Mouse (Mus musculus): ENCODE measurements around the gene Dpep3. TPM values are rescaled to one million over a fixed set of nuclear protein-coding genes. Genes with fewer than 3 reads are reported as not detected.

Dpep3 gene
- total RNA-seq, 2 experiments from 2014 or later: not detected

DNA sequence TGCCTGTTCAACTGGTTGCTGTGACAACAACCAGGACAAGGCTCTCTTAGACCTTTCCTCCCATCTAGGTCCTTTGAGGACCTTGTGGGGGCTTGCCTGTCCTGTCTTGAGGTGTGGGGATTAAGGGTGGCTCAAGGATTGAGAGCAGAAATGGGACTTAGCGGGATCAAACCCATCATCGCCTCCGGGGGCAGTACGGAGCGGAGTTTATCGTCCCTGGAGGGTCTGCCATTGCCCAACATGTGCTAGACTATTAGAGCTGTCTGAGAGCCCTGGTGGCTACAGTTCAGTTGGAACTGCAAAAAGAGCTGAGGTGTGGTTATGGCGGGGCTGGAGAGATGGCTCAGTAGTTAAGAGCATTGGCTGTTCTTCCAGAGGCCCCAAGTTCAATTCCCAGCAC lies 3.9 kb downstream of the Dpep3 start:
- DNase-seq: no peak

DNA sequence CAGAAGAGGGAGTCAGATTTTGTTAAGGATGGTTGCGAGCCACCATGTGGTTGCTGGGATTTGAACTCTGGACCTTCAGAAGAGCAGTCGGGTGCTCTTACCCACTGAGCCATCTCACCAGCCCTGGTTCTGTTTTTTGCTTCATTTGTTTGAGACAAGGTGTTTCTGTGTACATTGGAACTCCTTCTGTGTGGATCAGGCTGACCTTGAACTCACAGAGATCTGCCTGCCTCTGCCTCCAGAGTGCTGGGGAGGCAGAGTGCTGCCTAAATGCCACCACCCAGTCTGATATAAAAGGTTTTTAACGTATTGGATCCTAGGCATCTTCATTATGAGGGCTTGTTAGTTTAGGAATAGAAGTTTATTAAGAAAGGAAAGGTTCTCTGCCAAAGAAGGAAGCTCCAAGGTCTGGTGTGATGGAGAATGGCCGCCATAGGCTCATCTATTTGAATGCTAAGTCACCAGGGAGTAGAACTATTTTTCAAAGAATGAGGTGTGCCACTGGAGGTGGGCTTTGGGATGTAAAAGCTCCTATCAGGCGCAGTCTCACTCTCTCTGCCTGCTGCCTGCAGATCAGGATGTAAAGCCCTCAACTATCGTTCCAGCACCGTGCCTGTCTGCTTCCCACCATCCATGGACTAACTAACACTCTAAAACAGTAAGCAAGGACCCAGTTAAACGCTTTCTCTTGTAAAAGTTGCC lies 8.1 kb downstream of the Dpep3 start:
- DNase-seq: no peak

DNA sequence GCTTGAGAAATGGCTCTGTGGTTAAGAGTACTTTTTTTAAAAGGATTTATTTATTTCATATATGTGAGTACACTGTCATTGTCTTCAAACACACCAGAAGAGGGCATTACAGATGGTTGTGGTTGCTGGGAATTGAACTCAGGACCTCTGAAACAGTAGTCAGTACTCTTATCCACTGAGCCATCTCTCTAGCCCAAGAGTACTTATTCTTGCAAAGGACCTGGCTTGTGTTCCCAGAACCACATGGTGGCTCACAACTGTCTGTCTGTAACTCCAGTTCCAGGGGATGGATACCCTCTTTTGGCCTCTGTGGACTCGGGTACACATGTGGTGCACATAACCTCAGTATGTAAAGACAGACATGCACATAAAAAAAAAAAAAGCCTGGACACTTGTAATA lies 9.9 kb downstream of the Dpep3 start:
- DNase-seq: no peak

DNA sequence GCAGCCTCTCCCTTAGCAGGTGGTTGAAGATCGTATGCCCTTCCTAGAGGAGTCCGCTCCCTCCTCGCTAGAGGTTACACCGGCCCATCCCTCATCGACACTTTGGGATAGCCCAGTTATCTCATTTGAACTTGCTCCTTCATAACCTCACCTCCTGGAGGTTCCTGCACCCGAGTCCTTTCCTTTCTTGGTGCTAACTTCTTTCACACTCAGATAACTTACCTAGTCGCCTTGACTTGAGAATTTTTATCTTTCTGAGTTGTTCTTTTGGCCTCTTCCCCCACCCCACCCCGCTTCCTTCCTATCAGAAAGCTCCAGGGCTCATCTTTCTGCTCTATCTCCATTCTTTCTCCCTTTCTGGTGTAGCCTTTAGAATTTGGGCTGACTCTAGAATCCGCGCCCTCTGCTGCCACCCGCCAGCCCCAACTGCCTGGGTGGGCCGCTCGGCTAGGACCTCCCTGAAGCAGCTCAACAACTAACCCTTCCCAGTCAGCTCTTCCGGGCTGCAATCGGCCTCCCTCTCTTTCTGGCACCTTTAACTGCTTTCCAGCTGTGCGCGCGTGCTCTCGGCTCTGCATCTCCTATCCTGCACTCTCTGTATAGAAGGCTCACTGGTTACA lies 12.4 kb downstream of the Dpep3 start:
- DNase-seq: peak in 1 of 2 experiments; percentile 29

DNA sequence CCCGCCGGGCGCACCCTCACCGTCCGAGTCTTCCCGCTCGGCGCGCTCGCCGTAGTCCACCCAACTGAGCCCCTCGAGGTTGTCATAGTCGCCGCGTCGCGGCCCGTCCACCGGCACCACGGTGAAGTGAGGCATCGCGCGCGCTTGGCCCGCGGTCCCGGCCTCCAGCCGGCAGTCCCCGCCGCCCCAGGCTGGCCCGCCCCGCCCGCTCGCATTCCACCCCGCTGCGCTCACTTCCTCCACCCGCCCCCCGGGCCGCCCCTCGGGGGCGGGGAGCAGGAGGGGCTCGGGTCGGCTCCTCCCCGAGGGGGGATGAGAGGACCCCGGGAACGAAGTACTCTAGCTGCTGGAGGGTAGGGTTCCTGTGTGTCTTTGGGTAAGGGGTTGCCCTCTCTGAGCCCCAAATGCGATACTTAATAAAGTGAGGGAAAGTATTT lies 13.3 kb downstream of the Dpep3 start, which contains the start of gene Slc12a4:
Slc12a4 (minus strand) TSS at position 193 of the 437 bp plus-strand sequence.
- DNase-seq: peak; percentile 88 to 93

- peak; percentile 74 to 79 for DNase-seq
Measured at GRCm38 (mm10) chr8:105965266-105965904, 13.8 kb downstream of the Dpep3 start.

GRCm38 (mm10) chr8:105964506-105965265 lies 14.5 kb downstream of the Dpep3 start:
- no peak for DNase-seq

DNA sequence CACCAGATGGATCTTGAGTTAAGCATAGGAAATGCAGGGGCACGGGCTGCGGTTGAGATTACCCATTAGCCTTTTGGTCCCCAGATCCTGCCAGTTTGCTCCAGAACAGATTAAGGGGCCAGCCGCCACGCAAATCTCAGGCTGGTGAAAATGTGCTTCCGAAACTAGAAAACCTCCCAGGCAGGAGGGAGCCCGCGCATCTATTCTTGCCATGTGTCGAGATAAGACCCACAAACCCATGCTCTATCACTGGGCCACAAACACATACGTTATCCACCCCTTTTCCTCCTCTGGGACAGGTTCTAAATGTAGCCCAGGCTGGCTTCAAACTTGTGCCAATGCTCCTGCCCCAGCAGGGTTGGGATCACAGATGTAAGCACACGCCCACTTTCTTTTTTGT lies 17.7 kb downstream of the Dpep3 start:
- DNase-seq: no peak

DNA sequence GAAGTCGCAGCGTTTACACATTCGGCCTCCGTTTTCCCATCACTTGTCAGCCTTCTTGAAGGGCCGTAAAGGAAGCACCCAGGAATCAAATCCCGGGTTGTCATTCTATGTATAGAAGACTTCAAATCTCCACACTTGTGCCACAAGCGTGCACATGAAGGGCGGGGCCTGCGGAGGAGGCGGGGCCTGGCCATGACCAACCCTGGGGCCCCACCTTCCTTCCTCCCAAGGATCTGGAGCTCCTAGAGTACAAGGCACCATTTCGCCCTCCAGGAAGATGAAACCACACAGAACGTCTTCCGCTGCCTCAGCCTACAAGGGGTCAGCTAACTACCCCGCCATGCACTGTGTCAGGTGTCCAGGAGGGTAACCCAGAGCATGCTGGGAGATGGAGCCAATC lies 18.1 kb downstream of the Dpep3 start:
- DNase-seq: no peak

- peak in 1 of 2 experiments; percentile 42 for DNase-seq
Measured at GRCm38 (mm10) chr8:105959350-105959749, 19.9 kb downstream of the Dpep3 start.

- DNase-seq: peak; percentile 57 to 70
Measured at GRCm38 (mm10) chr8:105957813-105958212, 21.4 kb downstream of the Dpep3 start.

DNA sequence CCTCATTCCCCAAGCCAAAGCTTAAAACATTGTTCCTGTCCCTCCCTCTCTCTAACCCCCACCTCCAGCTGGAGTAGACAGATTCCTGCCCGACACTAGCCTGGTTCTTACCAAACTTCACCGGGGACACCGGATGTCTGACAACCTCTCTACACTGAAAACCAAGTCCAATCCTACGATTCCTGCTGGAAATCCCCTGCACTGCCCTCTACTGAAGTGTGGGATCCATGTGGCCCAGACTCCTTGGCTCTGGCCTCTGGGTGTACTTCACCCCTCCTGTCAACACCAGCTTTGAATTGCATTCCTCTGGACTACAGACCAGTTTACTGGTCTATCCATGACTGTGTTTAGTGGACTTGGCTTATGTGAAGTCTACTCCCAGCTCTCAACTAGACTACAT lies 22.7 kb downstream of the Dpep3 start:
- no peak for DNase-seq

DNA sequence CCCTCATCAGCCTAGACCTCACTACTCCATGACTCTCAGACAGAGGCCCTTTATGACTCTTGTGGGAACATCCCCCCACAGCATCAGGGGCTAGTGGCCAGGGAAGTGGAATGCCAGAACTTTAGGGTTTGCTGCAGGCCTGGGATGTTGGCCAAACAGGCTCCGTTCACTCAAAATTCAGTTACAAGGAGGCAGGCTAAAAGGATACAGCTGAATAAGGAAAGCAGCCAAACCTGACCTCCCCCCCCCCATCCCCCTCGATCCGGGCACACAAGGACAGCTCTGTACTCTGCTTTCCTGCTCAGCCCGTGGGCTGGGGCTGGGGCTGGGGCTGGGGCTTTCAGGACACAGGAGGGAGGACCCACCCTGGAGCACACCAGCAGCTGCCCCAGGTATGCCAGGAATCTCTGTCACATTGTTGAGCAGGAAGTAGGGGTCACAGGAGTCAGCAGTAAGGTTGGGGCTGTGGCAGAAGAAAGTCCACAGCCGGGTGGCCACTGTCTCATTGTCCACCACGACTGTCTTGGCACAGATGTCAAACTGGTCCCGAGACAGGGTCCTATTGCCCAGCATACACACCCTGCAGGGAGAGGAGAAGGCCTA lies 28.1 kb downstream of the Dpep3 start:
- no peak for DNase-seq

DNA sequence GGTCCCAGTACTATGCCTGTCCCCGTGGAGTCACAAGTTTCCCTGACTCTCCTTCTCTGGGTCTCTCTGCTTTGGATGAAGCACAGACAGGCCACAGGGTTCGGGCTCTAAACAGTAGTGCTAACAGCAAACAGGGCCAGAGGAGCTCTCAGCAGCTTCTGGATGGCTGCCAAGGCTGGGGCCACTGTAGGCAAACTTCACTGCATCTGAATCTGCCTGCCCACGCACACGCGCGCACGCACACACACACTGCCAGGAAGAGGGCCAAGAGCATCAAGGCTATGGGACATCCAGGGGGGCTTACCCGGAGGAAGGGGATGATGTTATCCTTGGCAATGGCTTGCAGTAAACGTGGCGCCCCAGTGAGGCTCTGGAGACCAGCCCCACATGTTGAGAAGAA lies 29.9 kb downstream of the Dpep3 start:
- DNase-seq: peak; percentile 57 to 73

DNA sequence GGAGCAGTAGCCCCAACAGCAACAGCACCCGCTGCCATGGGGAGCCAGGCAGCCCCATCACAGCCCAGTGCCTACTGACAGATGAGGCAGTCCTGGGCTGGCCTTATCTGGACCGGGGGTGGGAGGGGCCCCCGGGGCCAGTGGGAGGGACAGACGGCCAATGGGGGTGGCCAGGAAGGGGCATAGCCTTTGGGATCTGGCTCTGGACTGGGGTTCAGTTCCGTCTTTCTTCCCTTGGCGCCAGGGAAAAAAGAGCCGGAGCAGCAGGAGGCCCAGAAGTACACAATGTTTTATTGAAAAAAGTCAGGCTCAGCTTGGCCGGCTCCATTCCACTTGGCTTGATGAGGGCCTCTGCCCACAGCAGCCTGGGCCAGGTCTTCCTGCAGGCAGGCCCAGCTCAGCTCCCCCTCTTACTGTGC lies 35.9 kb downstream of the Dpep3 start, which contains the start of gene Lcat:
Lcat (minus strand) TSS at position 62 of the 419 bp plus-strand sequence.
- DNase-seq: peak in 1 of 2 experiments; percentile 36

DNA sequence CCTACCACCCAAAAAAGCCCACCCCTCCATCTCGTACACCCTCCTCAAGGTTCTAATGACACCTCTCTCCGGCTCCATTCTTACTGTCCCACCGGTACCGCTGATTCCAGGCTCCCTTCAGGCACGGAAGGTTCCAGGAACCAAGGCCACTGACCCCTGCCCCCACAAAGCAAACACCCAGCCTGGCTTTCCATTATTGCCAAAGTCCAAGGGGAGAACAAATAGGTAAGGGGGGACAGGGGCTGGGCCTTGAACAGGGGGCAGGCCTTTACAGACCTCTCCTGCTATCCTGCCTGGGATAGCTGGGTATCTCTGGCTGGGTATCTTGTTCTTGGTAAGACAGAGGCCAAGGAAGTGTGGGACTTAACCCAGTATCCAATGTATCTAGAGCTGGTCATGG lies 36.7 kb downstream of the Dpep3 start:
- DNase-seq: no peak

DNA sequence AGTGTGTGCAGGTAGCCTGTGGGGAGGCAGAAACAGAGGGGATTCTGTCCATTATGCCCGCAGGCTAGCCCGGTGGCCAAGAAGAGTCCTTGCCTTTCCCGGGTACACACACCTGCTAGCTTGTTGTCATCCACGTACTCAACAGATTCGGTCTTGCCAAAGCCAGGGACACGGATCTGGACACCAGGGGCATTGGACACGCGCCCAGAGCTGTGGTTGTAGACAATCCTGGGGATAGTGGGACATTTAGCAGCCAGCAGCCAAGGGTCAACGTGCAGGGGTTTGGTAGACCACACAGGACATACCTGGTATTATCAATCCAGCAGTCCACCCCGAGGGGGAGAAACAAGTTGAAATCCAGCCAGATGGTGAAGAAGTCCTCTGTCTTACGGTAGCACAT lies 37.2 kb downstream of the Dpep3 start:
- DNase-seq: peak in 1 of 2 experiments; percentile 36

DNA sequence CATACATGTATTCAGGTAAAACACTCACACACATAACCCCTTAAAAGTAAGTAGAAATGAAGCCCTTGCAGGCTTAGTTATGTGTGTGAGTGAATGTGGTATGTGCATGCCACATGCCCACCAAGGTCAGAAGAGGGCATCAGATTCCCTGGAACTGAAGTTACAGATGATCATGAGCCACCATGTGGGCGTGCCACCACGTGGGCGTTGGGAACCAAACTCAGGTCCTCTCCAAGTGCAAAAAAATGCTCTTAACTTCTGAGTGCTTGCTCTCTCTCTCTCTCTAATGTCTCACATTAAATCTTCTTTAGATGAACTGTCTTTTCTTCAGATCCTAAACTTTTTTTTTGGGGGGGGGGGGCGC lies 40.9 kb downstream of the Dpep3 start, which contains the start of gene Psmb10:
Psmb10 (minus strand) TSS at position 139 of the 364 bp plus-strand sequence.
- peak; percentile 66 to 74 for DNase-seq

GRCm38 (mm10) chr8:105937496-105938305 lies 41.5 kb downstream of the Dpep3 start:
- peak; percentile 59 to 68 for DNase-seq

- peak; percentile 93 to 96 for DNase-seq
Measured at GRCm38 (mm10) chr8:105936866-105937475, 42.3 kb downstream of the Dpep3 start.

All from adrenal gland, postnatal 36 days (tissue).